Mouse (Mus musculus): Measurements from ENCODE around the gene Prdm8.

DNA sequence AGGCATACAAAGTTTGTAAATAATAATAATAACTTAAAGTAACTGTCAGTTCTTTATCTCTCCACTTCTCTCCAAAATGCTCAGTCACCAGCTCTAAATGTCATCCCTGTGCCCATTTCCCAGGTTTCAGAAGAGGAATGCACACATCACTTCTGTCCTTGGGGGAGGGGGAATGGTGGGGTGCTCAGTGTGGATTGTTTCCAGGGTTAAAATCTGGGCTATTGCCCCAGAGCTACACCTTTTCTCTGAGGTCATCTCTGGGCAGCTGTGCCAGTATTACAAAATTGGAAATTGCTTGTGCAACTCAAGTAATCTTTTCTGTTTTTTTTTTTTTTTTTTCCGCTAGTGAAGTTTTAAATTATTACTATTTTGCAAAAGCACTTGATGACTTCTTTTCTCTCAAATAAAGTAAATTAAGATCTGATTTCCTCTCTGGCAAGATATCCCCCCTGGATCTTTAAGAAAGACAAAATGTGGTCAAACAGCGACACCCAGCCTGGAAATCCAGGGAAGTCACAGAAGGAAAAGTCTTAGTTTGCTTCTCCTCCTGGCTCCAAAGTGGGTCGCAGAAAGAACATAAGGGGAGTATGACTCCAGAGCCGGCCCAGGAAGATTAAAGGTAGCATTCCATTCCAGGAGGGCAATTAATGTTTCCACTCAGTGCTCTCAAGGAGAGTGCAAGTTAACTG lies 25.4 kb downstream of the Prdm8 start:
- TF ChIP-seq POLR2A (IDR thresholded peaks at IDR 0.05; ENCODE audit: low read depth, low read length) = no peak
- no peak for TF ChIP-seq CTCF (conservative IDR thresholded peaks at IDR 0.05; ENCODE audit: insufficient read depth, insufficient read length, low read depth, low read length)

Measured in kidney, adult 2 months (tissue).